Mouse (Mus musculus) cerebellum, adult 9-10 months (tissue): ENCODE measurements at regions not wholly inside any gene's neighbourhood (a gene's known extent, or its start where the extent isn't known, plus 50 kb on each side); places are given as distances from the start of the nearest gene placed in this dataset.

Source experiments
- DNase-seq: peaks from one replicate; pipeline ENCODE4 v3.0.0; 2022

GRCm38 (mm10) chr1:126911277-126912060 is 80.9 kb upstream of the Nckap5 start:
- DNase-seq = no peak

- DNase-seq = no peak
Measured at GRCm38 (mm10) chr1:126907417-126907816, 76.8 kb upstream of the Nckap5 start.

DNA sequence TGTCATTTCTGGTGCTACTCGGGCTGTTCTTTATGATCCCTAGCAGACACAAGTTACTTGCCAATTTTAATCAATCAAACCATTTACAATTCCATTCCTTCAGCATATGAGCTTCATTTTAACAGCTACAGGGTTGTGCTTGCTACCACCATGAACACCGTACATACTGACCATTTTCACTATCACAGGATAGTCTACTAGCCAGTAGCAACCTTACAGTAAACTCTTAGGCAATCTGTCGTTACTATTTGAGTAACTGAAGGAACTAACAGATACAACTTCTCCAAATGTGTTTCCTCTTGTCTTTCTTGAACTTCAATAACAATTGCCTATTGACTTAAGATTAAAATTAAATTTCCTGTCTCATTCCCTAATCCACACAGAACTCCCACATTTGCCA is 67.9 kb upstream of the Nckap5 start:
- no peak for DNase-seq

GRCm38 (mm10) chr1:126896895-126897294 is 66.3 kb upstream of the Nckap5 start:
- no peak for DNase-seq

DNA sequence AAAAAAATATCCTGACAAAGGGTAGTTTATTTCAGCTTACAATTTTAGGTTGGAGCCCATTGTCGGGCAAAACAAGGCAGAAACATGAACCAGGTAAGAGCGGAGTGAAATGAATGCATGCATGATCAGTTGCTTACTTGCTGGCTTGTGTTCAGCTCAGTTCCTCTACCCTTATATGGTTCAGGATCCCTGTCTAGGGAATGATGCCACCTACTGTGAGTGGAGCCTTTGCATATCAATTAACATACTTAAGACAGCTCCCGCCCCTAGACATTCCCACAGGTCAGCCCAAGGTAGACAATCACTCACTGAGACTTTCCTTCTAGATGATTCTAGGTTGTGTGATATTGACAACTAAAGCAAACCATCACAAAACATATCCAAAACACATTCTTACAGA is 50.2 kb upstream of the Nckap5 start:
- DNase-seq = no peak
